Mouse (Mus musculus): Measurements from ENCODE around the gene Hist1h1t. TPM values are rescaled to one million over a fixed set of nuclear protein-coding genes. Genes with fewer than 3 reads are reported as not detected.
"Not testable (repeated sequence)": the region's sequence is repeated elsewhere in the genome, so short reads cannot be mapped to it uniquely, and the experiment has no call there.

Hist1h1t gene
- polyA plus RNA-seq, 1 experiment from 2014 or later, result not detected

DNA sequence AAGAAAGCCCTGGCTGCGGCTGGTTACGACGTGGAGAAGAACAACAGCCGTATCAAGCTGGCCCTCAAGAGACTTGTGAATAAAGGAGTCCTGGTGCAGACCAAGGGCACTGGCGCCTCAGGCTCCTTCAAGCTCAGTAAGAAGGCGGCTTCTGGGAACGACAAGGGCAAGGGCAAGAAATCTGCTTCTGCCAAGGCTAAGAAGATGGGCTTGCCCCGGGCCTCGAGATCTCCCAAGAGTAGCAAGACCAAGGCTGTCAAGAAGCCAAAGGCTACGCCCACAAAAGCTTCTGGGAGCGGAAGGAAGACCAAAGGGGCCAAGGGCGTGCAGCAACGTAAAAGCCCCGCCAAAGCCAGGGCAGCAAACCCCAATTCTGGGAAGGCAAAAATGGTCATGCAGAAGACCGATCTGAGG, 454 bp downstream of the Hist1h1t start:
- Histone ChIP-seq H3K4me3 (ENCODE audit: low read depth, low read length) (no peak overlapping the region), H3K36me3 (ENCODE audit: control insufficient read depth, insufficient read depth, low read length) (no peaks in the 10 kb centered on the region), H3K4me1 (replicated peaks; ENCODE audit: control insufficient read depth, insufficient read depth, low read length) (no peaks in the 10 kb centered on the region), H3K9ac (ENCODE audit: low read length) (no peak overlapping the region), H3K4me2 (ENCODE audit: low read depth, low read length, severe bottlenecking) (no peak overlapping the region), H3K27ac (ENCODE audit: low read depth, low read length) (no peak overlapping the region), H3K9me3 (ENCODE audit: control insufficient read depth, low read length) (no peaks in the 10 kb centered on the region), H3K27me3 (ENCODE audit: control insufficient read depth, insufficient read depth, low read length) (no peaks in the 10 kb centered on the region)
- DNase-seq (ENCODE audit: low spot score), result peak; percentile 52
- no peak for ATAC-seq (replicated peaks; ENCODE audit: low FRiP score)
- 64% methylated on average over 15 of the region's 15 CpGs for WGBS

DNA sequence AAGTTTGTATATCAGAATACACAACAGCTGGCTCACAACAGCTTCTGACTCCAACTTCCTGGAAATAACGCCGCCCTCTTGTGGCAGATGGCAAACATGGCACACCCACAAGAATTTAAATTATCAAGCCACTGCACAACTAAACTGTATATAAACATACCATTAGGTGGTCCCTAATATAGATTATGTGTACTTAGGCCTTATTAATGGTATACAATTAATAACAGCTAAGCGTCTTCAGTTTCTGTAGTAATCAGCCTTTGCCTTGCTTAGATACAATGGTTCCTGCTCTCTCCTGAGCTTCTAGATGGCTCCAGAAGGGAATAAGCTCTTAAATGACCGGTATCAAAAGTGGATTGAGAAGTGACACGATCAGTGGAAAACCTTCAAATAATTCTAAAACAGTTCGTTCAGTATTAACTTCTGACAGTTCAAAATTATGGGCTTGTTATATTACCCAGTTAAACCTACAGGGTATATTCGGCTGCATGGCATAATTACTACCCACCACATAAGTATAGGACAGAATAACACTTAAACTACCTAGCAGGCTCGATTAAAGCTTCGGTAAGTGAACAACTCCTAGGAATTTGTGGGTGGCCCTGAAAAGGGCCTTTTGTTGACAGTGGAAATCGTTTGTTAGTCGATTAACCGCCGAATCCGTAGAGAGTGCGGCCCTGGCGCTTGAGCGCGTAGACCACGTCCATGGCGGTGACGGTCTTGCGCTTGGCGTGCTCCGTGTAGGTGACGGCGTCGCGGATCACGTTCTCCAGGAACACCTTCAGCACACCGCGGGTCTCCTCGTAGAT, 2.1 kb downstream of the Hist1h1t start:
- under 1% methylated on average over 23 of the region's 32 CpGs for WGBS
- peak; percentile 64 for ATAC-seq (replicated peaks; ENCODE audit: low FRiP score)

DNA sequence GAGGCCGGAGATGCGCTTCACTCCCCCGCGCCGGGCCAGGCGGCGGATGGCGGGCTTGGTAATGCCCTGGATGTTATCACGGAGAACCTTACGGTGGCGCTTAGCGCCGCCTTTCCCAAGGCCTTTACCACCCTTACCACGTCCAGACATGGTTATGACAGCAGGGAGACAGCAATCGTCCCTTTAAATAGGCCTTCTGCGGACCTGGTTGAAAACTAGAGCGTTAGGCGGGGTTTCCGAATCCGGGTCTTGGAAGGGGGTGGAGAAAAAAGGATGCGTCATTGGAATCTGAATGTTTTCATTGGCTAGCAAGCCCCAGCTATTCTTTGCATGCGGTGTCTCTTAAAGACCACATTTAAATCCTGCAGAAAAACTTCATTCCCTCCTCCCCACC, 2.7 kb downstream of the Hist1h1t start, which contains the start of gene Hist1h4c:
Hist1h4c (minus strand) TSS at position 155 of the 394 bp plus-strand sequence.
- H3K27ac ChIP-seq (ENCODE audit: low read depth, low read length), result peak within 1 kb of the TSS; percentile 81
- no peaks in the 10 kb centered on the region for H3K36me3 ChIP-seq (ENCODE audit: control insufficient read depth, insufficient read depth, low read length)
- H3K4me1 ChIP-seq (replicated peaks; ENCODE audit: control insufficient read depth, insufficient read depth, low read length), result no peaks in the 10 kb centered on the region
- DNase-seq (ENCODE audit: low spot score) (peak; percentile 97), ATAC-seq (replicated peaks; ENCODE audit: low FRiP score) (peak; percentile 96)
- H3K27me3 ChIP-seq (ENCODE audit: control insufficient read depth, insufficient read depth, low read length), result no peaks in the 10 kb centered on the region
- H3K4me2 ChIP-seq (ENCODE audit: low read depth, low read length, severe bottlenecking), result peak within 1 kb of the TSS; percentile 45
- 0% methylated on average over 19 of the region's 22 CpGs for WGBS
- H3K9me3 ChIP-seq (ENCODE audit: control insufficient read depth, low read length), result no peaks in the 10 kb centered on the region
- peak within 1 kb of the TSS; percentile 43 for H3K9ac ChIP-seq (ENCODE audit: low read length)
- peak within 1 kb of the TSS; percentile 36 for H3K4me3 ChIP-seq (ENCODE audit: low read depth, low read length)

More for the DNA sequence above, 2.1 kb downstream of the Hist1h1t start:
- Histone ChIP-seq H3K4me3 (ENCODE audit: low read depth, low read length) (peak overlapping the region; percentile 36), H3K4me1 (replicated peaks; ENCODE audit: control insufficient read depth, insufficient read depth, low read length) (no peaks in the 10 kb centered on the region), H3K36me3 (ENCODE audit: control insufficient read depth, insufficient read depth, low read length) (no peaks in the 10 kb centered on the region), H3K9me3 (ENCODE audit: control insufficient read depth, low read length) (no peaks in the 10 kb centered on the region), H3K4me2 (ENCODE audit: low read depth, low read length, severe bottlenecking) (peak overlapping the region; percentile 45), H3K27me3 (ENCODE audit: control insufficient read depth, insufficient read depth, low read length) (no peaks in the 10 kb centered on the region), H3K27ac (ENCODE audit: low read depth, low read length) (peak overlapping the region; percentile 81), H3K9ac (ENCODE audit: low read length) (peak overlapping the region; percentile 43)
- DNase-seq (ENCODE audit: low spot score), result peak; percentile 80

DNA sequence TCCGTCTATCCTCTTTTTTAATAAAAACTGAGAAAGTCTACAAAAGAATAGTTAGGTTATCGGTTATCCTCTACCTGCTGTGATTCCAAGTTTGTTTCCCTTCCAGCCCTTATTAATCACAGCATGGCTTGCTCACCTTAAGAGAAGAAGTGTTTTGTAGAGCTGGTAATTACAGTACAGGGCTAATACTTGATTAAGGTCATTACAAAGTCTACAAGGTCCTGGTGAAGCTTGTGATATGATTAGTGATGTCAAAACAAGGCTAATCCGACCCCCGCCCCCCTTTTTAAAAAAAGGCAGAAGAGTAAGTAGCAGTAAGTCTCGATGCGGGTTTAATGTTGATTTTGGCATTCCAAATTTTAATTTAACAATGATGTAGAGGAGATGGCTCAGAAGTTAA, 3.4 kb downstream of the Hist1h1t start:
- ATAC-seq (replicated peaks; ENCODE audit: low FRiP score) (no peak), DNase-seq (ENCODE audit: low spot score) (no peak)
- H3K4me2 ChIP-seq (ENCODE audit: low read depth, low read length, severe bottlenecking), result peak overlapping the region; percentile 33; the same call in 1 of the 2 replicates
- no peaks in the 10 kb centered on the region for H3K36me3 ChIP-seq (ENCODE audit: control insufficient read depth, insufficient read depth, low read length)
- no peak overlapping the region; the same call in 1 of the 2 replicates for H3K9ac ChIP-seq (ENCODE audit: low read length)
- no peaks in the 10 kb centered on the region for H3K9me3 ChIP-seq (ENCODE audit: control insufficient read depth, low read length)
- H3K4me3 ChIP-seq (ENCODE audit: low read depth, low read length), result no peak overlapping the region
- no peaks in the 10 kb centered on the region for H3K27me3 ChIP-seq (ENCODE audit: control insufficient read depth, insufficient read depth, low read length)
- peak overlapping the region; percentile 81 for H3K27ac ChIP-seq (ENCODE audit: low read depth, low read length)
- 54% methylated on average over 6 of the region's 6 CpGs for WGBS
- no peaks in the 10 kb centered on the region for H3K4me1 ChIP-seq (replicated peaks; ENCODE audit: control insufficient read depth, insufficient read depth, low read length)

DNA sequence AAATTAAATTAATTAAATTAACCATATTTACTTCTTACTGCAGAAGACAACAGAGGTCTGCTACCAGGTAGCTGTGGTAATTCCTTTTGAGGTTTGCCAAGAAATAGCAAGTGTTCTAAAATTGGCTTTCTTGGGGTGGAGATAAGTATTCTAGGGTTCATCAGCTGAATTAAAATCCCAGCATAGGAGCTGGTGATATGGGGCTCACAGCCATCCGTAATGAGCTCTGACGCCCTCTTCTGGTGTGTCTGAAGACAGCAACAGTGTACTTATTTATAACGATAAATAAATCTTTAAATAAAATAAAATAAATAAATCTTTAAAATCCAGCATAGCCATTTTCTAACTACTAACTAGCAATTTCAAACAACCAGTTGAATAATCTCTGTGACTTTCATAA, 4.2 kb downstream of the Hist1h1t start:
- DNase-seq (ENCODE audit: low spot score) (no peak), ATAC-seq (replicated peaks; ENCODE audit: low FRiP score) (no peak)
- H3K4me3 ChIP-seq (ENCODE audit: low read depth, low read length), result no peak overlapping the region
- H3K36me3 ChIP-seq (ENCODE audit: control insufficient read depth, insufficient read depth, low read length), result no peaks in the 10 kb centered on the region
- 73% methylated on average over 3 of the region's 3 CpGs for WGBS
- H3K27me3 ChIP-seq (ENCODE audit: control insufficient read depth, insufficient read depth, low read length), result no peaks in the 10 kb centered on the region
- no peak overlapping the region for H3K9ac ChIP-seq (ENCODE audit: low read length)
- no peaks in the 10 kb centered on the region for H3K9me3 ChIP-seq (ENCODE audit: control insufficient read depth, low read length)
- no peak overlapping the region for H3K27ac ChIP-seq (ENCODE audit: low read depth, low read length)
- H3K4me1 ChIP-seq (replicated peaks; ENCODE audit: control insufficient read depth, insufficient read depth, low read length), result no peaks in the 10 kb centered on the region
- H3K4me2 ChIP-seq (ENCODE audit: low read depth, low read length, severe bottlenecking), result no peak overlapping the region

DNA sequence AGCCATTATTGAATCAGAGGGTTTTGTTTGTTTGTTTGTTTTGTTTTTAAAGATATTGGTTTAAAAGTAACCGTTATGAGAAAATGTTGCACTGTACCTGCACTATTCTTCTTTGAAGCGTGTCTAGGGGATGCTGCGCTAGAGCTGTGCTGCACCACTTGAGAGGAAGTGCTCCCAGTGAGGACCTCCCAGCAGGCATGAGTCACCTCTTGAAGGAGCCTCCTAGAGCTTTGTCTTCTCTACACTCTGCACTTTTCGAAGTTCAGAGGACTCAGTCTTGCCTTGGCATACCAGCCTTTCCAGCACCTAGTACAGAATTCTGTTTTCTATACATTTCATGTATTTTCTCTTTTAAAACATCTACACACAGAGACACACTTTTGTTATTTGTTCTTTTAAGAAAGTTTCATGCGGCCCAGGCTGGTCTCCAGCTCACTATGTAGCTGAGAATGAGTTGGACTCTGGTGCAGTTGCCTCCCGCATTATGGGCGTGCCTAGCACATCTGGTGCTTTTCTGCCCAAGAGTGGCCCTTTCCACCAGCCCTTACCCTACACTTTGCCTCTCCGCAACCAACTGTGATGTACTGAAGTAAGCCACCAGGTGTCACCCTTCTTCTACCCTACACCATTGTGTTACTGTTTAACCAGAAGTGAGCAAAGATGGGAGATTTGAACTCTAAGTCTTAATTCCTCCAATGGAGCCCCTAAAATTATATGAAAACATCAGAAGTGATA, 5.3 kb downstream of the Hist1h1t start:
- Histone ChIP-seq H3K36me3 (ENCODE audit: control insufficient read depth, insufficient read depth, low read length) (no peaks in the 10 kb centered on the region), H3K4me3 (ENCODE audit: low read depth, low read length) (no peak overlapping the region), H3K27ac (ENCODE audit: low read depth, low read length) (no peak overlapping the region), H3K4me1 (replicated peaks; ENCODE audit: control insufficient read depth, insufficient read depth, low read length) (no peaks in the 10 kb centered on the region), H3K9me3 (ENCODE audit: control insufficient read depth, low read length) (no peaks in the 10 kb centered on the region), H3K27me3 (ENCODE audit: control insufficient read depth, insufficient read depth, low read length) (no peaks in the 10 kb centered on the region), H3K4me2 (ENCODE audit: low read depth, low read length, severe bottlenecking) (no peak overlapping the region), H3K9ac (ENCODE audit: low read length) (no peak overlapping the region)
- whole genome bisulfite sequencing, result 30% methylated on average over 8 of the region's 8 CpGs
- DNase-seq (ENCODE audit: low spot score) (peak; percentile 77), ATAC-seq (replicated peaks; ENCODE audit: low FRiP score) (peak; percentile 33)

DNA sequence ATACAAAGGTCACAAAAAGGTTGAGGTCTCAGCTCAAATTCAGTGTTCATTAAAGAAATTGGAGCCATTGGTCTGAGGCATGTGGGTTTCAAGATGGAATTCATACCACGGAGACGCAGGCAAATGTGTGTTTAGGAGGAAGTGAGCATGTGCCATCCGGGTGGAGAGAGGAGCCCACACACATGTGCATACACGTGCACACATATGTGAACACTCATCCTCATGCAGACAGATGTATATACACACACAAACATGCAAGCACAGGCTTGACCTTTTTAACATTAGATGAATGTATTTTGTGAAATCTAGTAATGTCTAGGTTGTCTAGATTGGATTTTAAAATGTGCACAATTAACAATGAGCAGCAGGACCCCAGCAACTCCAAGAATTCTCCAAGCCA, 6.6 kb downstream of the Hist1h1t start:
- no peak overlapping the region for H3K9ac ChIP-seq (ENCODE audit: low read length)
- no peaks in the 10 kb centered on the region for H3K4me1 ChIP-seq (replicated peaks; ENCODE audit: control insufficient read depth, insufficient read depth, low read length)
- H3K9me3 ChIP-seq (ENCODE audit: control insufficient read depth, low read length), result no peaks in the 10 kb centered on the region
- H3K36me3 ChIP-seq (ENCODE audit: control insufficient read depth, insufficient read depth, low read length), result no peaks in the 10 kb centered on the region
- DNase-seq (ENCODE audit: low spot score) (no peak), ATAC-seq (replicated peaks; ENCODE audit: low FRiP score) (no peak)
- H3K4me2 ChIP-seq (ENCODE audit: low read depth, low read length, severe bottlenecking), result no peak overlapping the region
- no peak overlapping the region for H3K27ac ChIP-seq (ENCODE audit: low read depth, low read length)
- 87% methylated on average over 4 of the region's 4 CpGs for WGBS
- no peak overlapping the region for H3K4me3 ChIP-seq (ENCODE audit: low read depth, low read length)
- H3K27me3 ChIP-seq (ENCODE audit: control insufficient read depth, insufficient read depth, low read length), result no peaks in the 10 kb centered on the region

DNA sequence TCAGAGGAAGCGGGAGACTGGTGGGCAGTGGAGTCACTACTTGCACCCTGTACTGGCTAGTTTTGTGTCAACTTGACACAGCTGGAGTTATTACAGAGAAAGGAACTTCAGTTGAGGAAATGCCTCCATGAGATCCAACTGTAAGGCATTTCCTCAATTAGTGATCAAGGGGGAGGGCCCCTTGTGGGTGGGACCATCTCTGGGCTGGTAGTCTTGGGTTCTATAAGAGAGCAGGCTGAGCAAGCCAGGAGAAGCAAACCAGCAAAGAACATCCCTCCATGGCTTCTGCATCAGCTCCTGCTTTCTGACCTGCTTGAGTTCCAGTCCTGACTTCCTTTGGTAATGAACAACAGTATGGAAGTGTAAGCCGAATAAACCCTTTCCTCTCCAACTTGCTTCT, 7.2 kb downstream of the Hist1h1t start:
- WGBS, result 85% methylated on average over 2 of the region's 2 CpGs
- H3K27ac ChIP-seq (ENCODE audit: low read depth, low read length); DNase-seq (ENCODE audit: low spot score); H3K27me3 ChIP-seq (ENCODE audit: control insufficient read depth, insufficient read depth, low read length); H3K4me1 ChIP-seq (replicated peaks; ENCODE audit: control insufficient read depth, insufficient read depth, low read length); ATAC-seq (replicated peaks; ENCODE audit: low FRiP score); H3K4me3 ChIP-seq (ENCODE audit: low read depth, low read length); H3K4me2 ChIP-seq (ENCODE audit: low read depth, low read length, severe bottlenecking); H3K9me3 ChIP-seq (ENCODE audit: control insufficient read depth, low read length); H3K36me3 ChIP-seq (ENCODE audit: control insufficient read depth, insufficient read depth, low read length); H3K9ac ChIP-seq (ENCODE audit: low read length): not testable (repeated sequence)
